8 mouse cellular contexts compared by ENCODE assay signal in the genomic region with DNA sequence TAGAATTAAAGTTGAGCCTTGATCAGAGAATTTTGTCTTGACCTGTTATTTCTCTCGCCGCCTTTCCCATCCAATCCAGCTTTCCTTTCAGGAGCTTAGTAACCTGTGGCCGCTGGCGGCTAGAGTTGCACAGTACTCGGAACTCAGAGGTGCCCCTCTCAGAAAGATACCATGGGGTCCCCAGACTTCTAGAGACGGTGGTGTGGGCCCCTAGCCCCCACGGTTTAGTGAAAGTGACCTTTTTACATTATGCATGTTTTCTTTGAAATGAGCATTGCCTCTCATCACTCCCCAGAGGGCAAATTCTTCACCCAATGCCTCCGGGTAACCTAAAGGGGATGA. TPM values are rescaled to one million over a fixed set of nuclear protein-coding genes. Genes with fewer than 3 reads are reported as not detected.
DNase-seq lines count a peak whose midpoint lies in the region; ATAC-seq lines count a peak whose summit lies in the region.

No protein-coding gene starts in this region.

- H3K27ac ChIP-seq in forebrain, embryonic 15.5 days (replicated peaks) = no peak overlapping the region
- no peak overlapping the region for H3K27ac ChIP-seq in liver, embryonic 12.5 days

- H3K4me2 ChIP-seq in forebrain, embryonic 15.5 days (replicated peaks) = peak overlapping the region; percentile 47
- H3K4me2 ChIP-seq in liver, embryonic 12.5 days = peak overlapping the region; percentile 64

- peak; percentile 12 for DNase-seq in cerebellum, adult 11-12 months
- DNase-seq in A20 (ENCODE audit: low read depth, low spot score) = peak; percentile 6
- no peak for DNase-seq in adrenal gland, postnatal 10 days
- DNase-seq in layer of hippocampus, adult 11-12 months (ENCODE audit: low spot score) = no peak
- no peak for DNase-seq in MN1 (ENCODE audit: low spot score)

- 13% methylated on average over 8 of the region's 8 CpGs for WGBS in forebrain, embryonic 15.5 days
- WGBS in liver, embryonic 12.5 days (ENCODE audit: insufficient replicate concordance) = 23% methylated on average over 8 of the region's 8 CpGs

- H3K4me1 ChIP-seq in forebrain, embryonic 15.5 days = peaks cover 5% of the 10 kb centered on the region; the same call in 1 of the 2 replicates
- H3K4me1 ChIP-seq in liver, embryonic 12.5 days = no peaks in the 10 kb centered on the region

- H3K27me3 ChIP-seq in forebrain, embryonic 15.5 days = no peaks in the 10 kb centered on the region
- no peaks in the 10 kb centered on the region for H3K27me3 ChIP-seq in liver, embryonic 12.5 days (replicated peaks)

- peak overlapping the region; percentile 42 for H3K4me3 ChIP-seq in forebrain, embryonic 15.5 days
- peak overlapping the region; percentile 43 for H3K4me3 ChIP-seq in liver, embryonic 12.5 days

- H3K9me3 ChIP-seq in forebrain, embryonic 15.5 days = no peaks in the 10 kb centered on the region
- no peaks in the 10 kb centered on the region for H3K9me3 ChIP-seq in liver, embryonic 12.5 days (replicated peaks)

- no peak for ATAC-seq in cerebellum, adult (ENCODE audit: insufficient number of reproducible peaks, low FRiP score, low TSS enrichment)
- peak; percentile 78 for ATAC-seq in forebrain, embryonic 15.5 days (replicated peaks)
- ATAC-seq in liver, embryonic 12.5 days = no peak

- H3K36me3 ChIP-seq in forebrain, embryonic 15.5 days = no peaks in the 10 kb centered on the region
- H3K36me3 ChIP-seq in liver, embryonic 12.5 days = no peaks in the 10 kb centered on the region

- H3K9ac ChIP-seq in forebrain, embryonic 15.5 days (replicated peaks) = peak overlapping the region; percentile 45
- H3K9ac ChIP-seq in liver, embryonic 12.5 days = no peak overlapping the region

RNA-seq across cellular contexts. Expression of a gene that starts 13.9 kb away (rescaled TPM):
- 4.6 and 5.2 TPM in 2 replicates for polyA plus RNA-seq in forebrain, embryonic 15.5 days (2015; fragmentation: Nextera tagmentation; extraction: Ambion mirVana)
- 0.60 and 0.92 TPM in 2 replicates for polyA plus RNA-seq in liver, embryonic 12.5 days (2016; fragmentation: Nextera tagmentation; extraction: Ambion mirVana)
- 1 to 10 TPM; 2.3 to 2.4 TPM for total RNA-seq in adrenal gland, postnatal 10 days (2021)

RNA-seq across cellular contexts. Expression of a gene that starts 18.3 kb away (rescaled TPM):
- polyA plus RNA-seq in forebrain, embryonic 15.5 days (2015; fragmentation: Nextera tagmentation; extraction: Ambion mirVana) = not detected in 2 replicates
- polyA plus RNA-seq in liver, embryonic 12.5 days (2016; fragmentation: Nextera tagmentation; extraction: Ambion mirVana) = not detected in 2 replicates
- total RNA-seq in adrenal gland, postnatal 10 days (2021) = not detected

RNA-seq across cellular contexts. Expression of a gene that starts 31.3 kb away (rescaled TPM):
- 13.9 and 14.0 TPM in 2 replicates for polyA plus RNA-seq in forebrain, embryonic 15.5 days (2015; fragmentation: Nextera tagmentation; extraction: Ambion mirVana)
- polyA plus RNA-seq in liver, embryonic 12.5 days (2016; fragmentation: Nextera tagmentation; extraction: Ambion mirVana) = 1.6 and 1.8 TPM in 2 replicates
- total RNA-seq in adrenal gland, postnatal 10 days (2021) = 1 to 10 TPM; 3.5 to 5.5 TPM

Comparison
In these comparisons a context has a peak if more than half of its experiments do, and no peak if none do; other contexts are left out.
1. DNase-seq: peak in cerebellum, adult 11-12 months (single experiment) and A20 (single experiment); none in adrenal gland, postnatal 10 days (single experiment), layer of hippocampus, adult 11-12 months (single experiment) and MN1 (single experiment).